Mouse (Mus musculus) heart, embryonic 11.5 days (tissue): ENCODE results near the gene Nap1l4. TPM values are rescaled to one million over a fixed set of nuclear protein-coding genes. Genes with fewer than 3 reads are reported as not detected.
A peak's percentile ranks its signal among the peaks of the same experiment; 100 is the strongest.
"Not testable (repeated sequence)": the region's sequence is repeated elsewhere in the genome, so short reads cannot be mapped to it uniquely, and the experiment has no call there.

Experiments used
- ATAC-seq: fragments of 200-750 bp; cut with Nextera tagmentation; replicated peaks from 2 replicates; pipeline ENCODE4 v1.8.0; 2017; ENCODE audit warnings: moderate library complexity; ENCODE audit not compliant: insufficient number of reproducible peaks, low FRiP score, low TSS enrichment
- H3K27ac ChIP-seq: fragments of 300-500 bp; sonication (generic); 2 replicates; pipeline ENCODE4 v1.5.1; 2014; ENCODE audit warnings: mild to moderate bottlenecking, low read depth, low read length
- H3K27me3 ChIP-seq: fragments of 300-500 bp; sonication (generic); 2 replicates; pipeline ENCODE4 v1.6.1; 2014; ENCODE audit warnings: mild to moderate bottlenecking, low read length, mixed read lengths; ENCODE audit not compliant: control insufficient read depth, insufficient read depth
- H3K36me3 ChIP-seq: fragments of 300-500 bp; sonication (generic); 2 replicates; pipeline ENCODE4 v1.6.1; 2014; ENCODE audit warnings: mild to moderate bottlenecking, low read length, moderate library complexity, mixed read lengths; ENCODE audit not compliant: control insufficient read depth, insufficient read depth
- H3K4me1 ChIP-seq: fragments of 300-500 bp; sonication (generic); 2 replicates; pipeline ENCODE4 v1.6.1; 2014; ENCODE audit warnings: low read length; ENCODE audit not compliant: control insufficient read depth, insufficient read depth
- H3K4me2 ChIP-seq: fragments of 300-500 bp; sonication (generic); 2 replicates; pipeline ENCODE4 v1.6.1; 2014; ENCODE audit warnings: mild to moderate bottlenecking, moderate library complexity
- H3K4me3 ChIP-seq: fragments of 300-500 bp; sonication (generic); 2 replicates; pipeline ENCODE4 v1.5.1; 2014; ENCODE audit warnings: low read depth, low read length
- H3K9ac ChIP-seq: fragments of 300-500 bp; sonication (generic); 2 replicates; pipeline ENCODE4 v1.6.1; 2014; ENCODE audit warnings: mild to moderate bottlenecking, low read depth, low read length, moderate library complexity
- H3K9me3 ChIP-seq: fragments of 300-500 bp; sonication (generic); replicated peaks from 2 replicates; pipeline ENCODE4 v1.6.1; 2016; ENCODE audit warnings: low read length; ENCODE audit not compliant: control insufficient read depth
- WGBS: fragments of 180-500 bp; shearing (Covaris S2); extraction: QIAGEN DNeasy Blood & Tissue Kit; methylation state at CpG from one replicate; pipeline ENCODE4 v1.1.7; 2014; ENCODE audit not compliant: insufficient replicate concordance; 5-methylcytosine and 5-hydroxymethylcytosine counted together
- polyA plus RNA-seq: library from polyadenylated mRNA; unstranded; fragments of >200 nt; fragmentation: Nextera tagmentation; extraction: Ambion mirVana; gene quantifications from 2 replicates; pipeline ENCODE4 v1.2.1, GENCODE M21; 2014

Nap1l4 gene
- polyA plus RNA-seq, 1 experiment from 2014 or later: 121 TPM

DNA sequence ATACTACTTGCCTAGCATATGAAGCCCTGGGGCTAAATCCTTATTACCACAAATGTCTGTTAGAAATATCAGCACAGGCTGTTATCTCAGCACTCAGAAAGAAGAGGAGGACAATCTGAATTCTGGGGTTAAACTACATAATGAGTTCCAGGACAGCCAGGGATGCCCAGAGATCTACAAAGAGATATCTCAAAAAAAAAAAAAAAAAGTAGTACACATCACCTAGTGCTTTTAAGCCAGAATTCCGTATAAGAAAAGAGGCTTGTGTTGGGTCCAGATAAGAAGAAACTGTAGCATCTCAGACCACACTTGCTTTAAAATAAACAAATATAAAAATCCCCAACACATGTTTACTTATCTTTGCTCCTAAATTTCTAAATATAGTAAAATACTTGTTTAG, 10.2 kb downstream of the Nap1l4 start:
- H3K9me3 ChIP-seq: no peaks in the 10 kb centered on the region
- H3K4me3 ChIP-seq: no peak overlapping the region
- 54% methylated on average over 1 of the region's 1 CpGs for WGBS
- H3K4me2 ChIP-seq: no peak overlapping the region
- no peaks in the 10 kb centered on the region for H3K27me3 ChIP-seq
- H3K36me3 ChIP-seq: peaks cover 23% of the 10 kb centered on the region
- H3K9ac ChIP-seq: no peak overlapping the region
- H3K4me1 ChIP-seq: peaks cover 6% of the 10 kb centered on the region; the same call in 1 of the 2 replicates
- no peak overlapping the region for H3K27ac ChIP-seq
- no peak for ATAC-seq

DNA sequence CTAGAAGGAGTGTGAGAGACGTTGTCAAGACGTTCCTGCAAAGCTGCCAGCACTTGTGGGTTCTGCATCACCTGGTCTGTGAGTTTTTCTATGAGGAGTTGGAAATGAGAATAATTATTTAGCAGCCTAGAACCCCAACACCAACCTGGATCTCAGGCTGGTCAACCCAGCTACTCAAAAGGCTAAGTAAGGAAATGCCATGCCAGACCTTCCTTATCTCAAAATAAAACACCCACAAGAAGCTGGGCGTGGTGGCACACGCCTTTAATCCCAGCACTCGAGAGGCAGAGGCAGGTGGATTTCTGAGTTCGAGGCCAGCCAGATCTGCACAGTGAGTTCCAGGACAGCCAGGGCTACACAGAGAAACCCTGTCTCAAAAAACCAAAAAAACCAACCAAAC, 10.7 kb downstream of the Nap1l4 start:
- ATAC-seq, H3K9ac ChIP-seq, H3K4me1 ChIP-seq, H3K27me3 ChIP-seq, H3K4me2 ChIP-seq, H3K27ac ChIP-seq, H3K4me3 ChIP-seq, H3K9me3 ChIP-seq: not testable (repeated sequence)
- peaks cover 23% of the 10 kb centered on the region for H3K36me3 ChIP-seq
- WGBS: 83% methylated on average over 6 of the region's 6 CpGs

DNA sequence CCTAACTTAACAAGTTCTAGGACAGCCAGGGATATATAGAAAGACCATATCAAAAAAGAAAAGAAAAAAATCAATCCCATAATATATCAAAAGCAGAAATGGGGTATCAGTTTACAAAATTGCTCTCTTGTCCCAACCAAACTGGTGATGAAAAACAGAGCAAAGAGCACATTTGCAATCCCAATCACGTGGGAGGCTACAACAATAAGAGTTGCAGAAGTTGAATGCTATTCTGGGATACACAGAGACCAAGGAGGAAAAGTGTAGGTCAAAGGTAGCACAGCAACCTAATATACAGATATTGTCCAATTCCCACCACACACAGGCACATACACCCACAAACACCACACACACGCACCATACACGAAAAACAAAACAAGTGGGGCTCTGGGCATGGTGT, 12.7 kb downstream of the Nap1l4 start:
- H3K4me3 ChIP-seq: no peak overlapping the region
- no peak overlapping the region for H3K9ac ChIP-seq
- peaks cover 6% of the 10 kb centered on the region; the same call in 1 of the 2 replicates for H3K4me1 ChIP-seq
- no peak overlapping the region for H3K27ac ChIP-seq
- H3K4me2 ChIP-seq: no peak overlapping the region
- H3K27me3 ChIP-seq: no peaks in the 10 kb centered on the region
- peaks cover 28% of the 10 kb centered on the region for H3K36me3 ChIP-seq
- no peak for ATAC-seq
- no peaks in the 10 kb centered on the region for H3K9me3 ChIP-seq
- 84% methylated on average over 3 of the region's 3 CpGs for WGBS

DNA sequence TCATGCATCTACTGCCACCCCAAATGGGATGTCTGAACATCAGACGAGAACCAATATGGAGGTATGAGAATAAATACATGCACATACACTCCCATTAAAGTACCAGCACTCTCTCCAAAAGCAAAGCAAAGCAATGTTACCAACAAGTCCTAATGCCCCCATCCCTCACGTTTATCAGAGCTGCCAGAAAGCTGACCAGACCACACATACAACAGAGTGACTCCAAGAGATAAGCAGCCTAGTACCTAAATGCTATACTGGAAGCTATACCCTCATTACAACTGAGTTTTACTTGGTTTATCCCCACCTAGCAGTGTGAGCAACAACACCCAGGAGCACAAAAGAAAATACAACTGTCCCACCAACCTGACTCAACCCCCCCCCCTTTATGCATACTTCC, 15.6 kb downstream of the Nap1l4 start:
- 68% methylated on average over 2 of the region's 2 CpGs for WGBS
- Histone ChIP-seq H3K36me3 (peaks cover 42% of the 10 kb centered on the region), H3K4me1 (no peaks in the 10 kb centered on the region), H3K9me3 (no peaks in the 10 kb centered on the region), H3K27me3 (no peaks in the 10 kb centered on the region), H3K27ac (peak overlapping the region; percentile 41), H3K9ac (no peak overlapping the region), H3K4me3 (no peak overlapping the region), H3K4me2 (no peak overlapping the region)
- ATAC-seq: peak; percentile 68; the same call in 1 of the 2 replicates

DNA sequence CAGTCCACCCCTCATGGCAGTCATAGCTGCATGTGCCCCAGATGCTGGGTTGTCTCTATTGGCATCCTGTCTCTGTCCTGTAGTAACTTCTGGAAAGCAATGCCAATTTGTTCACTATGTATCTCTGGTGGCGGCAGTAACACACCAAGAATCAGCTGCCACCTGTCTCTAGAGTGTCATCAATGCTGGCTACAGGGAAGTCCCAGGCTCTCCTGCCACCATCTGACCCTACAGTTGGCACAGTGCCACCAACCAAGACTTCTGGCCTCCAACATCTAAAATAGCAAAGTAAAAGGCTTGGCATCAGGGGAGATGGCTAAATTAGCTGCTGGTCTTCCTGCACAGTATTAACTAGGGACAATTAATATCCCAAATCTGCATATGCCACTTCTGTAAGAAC, 16.5 kb downstream of the Nap1l4 start:
- Histone ChIP-seq H3K9ac (no peak overlapping the region), H3K36me3 (peaks cover 41% of the 10 kb centered on the region), H3K4me3 (no peak overlapping the region), H3K4me2 (no peak overlapping the region), H3K9me3 (no peaks in the 10 kb centered on the region), H3K27ac (no peak overlapping the region), H3K4me1 (no peaks in the 10 kb centered on the region), H3K27me3 (no peaks in the 10 kb centered on the region)
- WGBS: 80% methylated on average over 1 of the region's 1 CpGs
- no peak for ATAC-seq

DNA sequence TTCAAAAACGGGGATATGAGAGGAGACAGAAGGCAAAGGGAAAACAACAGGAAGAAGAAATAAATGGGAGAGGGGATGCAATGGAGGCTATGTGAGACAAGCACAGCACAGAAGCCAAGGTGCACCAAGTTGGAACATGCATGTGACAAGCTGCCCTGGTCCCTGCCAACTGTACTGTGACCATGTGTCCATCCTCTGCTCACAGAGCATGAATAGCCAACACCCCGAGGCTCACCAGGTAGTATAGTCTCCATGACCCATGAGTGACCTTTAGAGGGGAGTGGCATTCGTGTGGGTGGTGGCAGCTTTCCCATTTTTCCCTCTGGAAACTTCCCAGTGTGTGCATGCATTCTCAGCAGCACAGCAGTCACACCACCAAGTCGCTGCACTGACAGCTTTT, 29.6 kb downstream of the Nap1l4 start:
- WGBS: 70% methylated on average over 4 of the region's 4 CpGs
- Histone ChIP-seq H3K27ac (no peak overlapping the region), H3K36me3 (peaks cover 37% of the 10 kb centered on the region)

DNA sequence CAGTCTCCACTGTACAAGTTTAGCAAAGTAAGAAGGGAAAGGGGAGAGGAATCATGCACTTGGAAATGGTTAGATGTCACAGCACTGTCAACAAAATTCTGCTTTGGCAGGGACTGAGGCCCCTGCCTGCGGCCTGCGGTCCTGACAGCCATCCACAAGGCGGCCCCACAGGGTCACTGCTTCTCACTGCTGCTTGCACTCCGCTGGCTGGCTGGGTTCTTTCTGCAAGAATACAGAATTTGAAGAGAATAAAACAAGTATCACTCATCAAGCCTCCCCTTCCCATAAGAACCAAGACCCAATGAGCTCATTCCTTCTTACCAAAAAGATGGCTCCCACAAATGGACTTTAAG, 34.5 kb downstream of the Nap1l4 start:
- H3K9ac ChIP-seq: no peak overlapping the region
- peaks cover 32% of the 10 kb centered on the region for H3K36me3 ChIP-seq
- WGBS: 92% methylated on average over 4 of the region's 4 CpGs
- no peak overlapping the region for H3K4me3 ChIP-seq
- ATAC-seq: no peak
- no peak overlapping the region for H3K4me2 ChIP-seq
- H3K9me3 ChIP-seq: no peaks in the 10 kb centered on the region
- H3K27ac ChIP-seq: no peak overlapping the region
- no peaks in the 10 kb centered on the region for H3K27me3 ChIP-seq
- H3K4me1 ChIP-seq: peaks cover 6% of the 10 kb centered on the region; the same call in 1 of the 2 replicates

More for the DNA sequence above, 29.6 kb downstream of the Nap1l4 start:
- Histone ChIP-seq H3K4me1 (no peaks in the 10 kb centered on the region), H3K27me3 (no peaks in the 10 kb centered on the region), H3K4me2 (no peak overlapping the region), H3K9ac (no peak overlapping the region), H3K4me3 (no peak overlapping the region), H3K9me3 (no peaks in the 10 kb centered on the region)
- no peak for ATAC-seq

DNA sequence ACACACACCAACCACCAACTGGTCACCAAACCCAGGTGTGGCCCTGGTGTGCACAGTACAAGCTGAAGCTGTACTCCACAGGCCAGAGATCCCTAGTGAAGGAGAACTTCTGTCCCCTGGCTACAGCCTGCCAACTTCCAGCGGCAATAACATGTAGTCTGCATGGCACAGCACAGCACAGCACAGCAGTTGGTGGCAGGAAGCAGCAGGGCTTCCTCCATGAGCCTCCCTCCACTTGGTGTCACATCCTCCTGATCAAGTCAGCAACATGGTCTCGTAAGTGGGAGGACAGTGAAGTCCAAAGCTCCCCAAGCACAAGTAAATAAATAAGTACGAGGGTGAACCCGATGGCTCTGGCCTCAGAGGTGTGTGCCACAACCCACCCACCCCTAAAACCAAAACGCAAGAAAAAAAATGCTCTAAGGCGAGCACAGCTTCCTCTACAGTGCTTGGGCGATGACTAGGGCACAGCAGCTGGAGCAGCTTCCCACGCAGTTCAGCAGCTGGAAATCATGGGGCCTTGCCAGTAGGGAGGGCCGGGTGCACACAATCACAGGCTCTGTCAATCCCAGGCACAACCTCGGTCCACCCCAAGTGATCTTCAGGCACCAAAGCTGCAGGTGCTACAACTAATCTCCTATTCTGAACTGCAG, 35.0 kb downstream of the Nap1l4 start:
- H3K4me2 ChIP-seq: no peak overlapping the region
- H3K4me3 ChIP-seq: no peak overlapping the region
- no peaks in the 10 kb centered on the region for H3K27me3 ChIP-seq
- peaks cover 6% of the 10 kb centered on the region; the same call in 1 of the 2 replicates for H3K4me1 ChIP-seq
- ATAC-seq: no peak
- 91% methylated on average over 10 of the region's 10 CpGs for WGBS
- no peak overlapping the region for H3K27ac ChIP-seq
- H3K9ac ChIP-seq: no peak overlapping the region
- peaks cover 28% of the 10 kb centered on the region for H3K36me3 ChIP-seq
- no peaks in the 10 kb centered on the region for H3K9me3 ChIP-seq

DNA sequence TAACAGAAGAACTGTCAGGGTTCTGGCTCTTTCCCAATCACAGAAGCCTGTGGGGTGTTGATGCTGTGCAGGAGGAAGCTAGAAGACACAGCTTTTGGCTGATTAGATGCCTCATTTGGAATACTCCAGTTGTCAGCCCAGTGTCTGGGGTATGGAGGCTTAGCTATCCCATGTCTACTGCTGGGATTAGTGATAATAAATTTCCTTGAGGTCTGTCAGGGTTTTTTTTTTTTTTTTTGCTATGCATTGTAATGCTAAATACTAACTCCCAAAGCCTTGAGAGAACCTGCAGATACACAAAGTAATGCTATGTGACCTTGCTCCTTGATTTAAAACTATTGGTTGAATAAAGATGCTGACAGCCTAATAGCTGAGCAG, 37.6 kb downstream of the Nap1l4 start:
- ATAC-seq: no peak
- no peak overlapping the region for H3K4me2 ChIP-seq
- H3K4me3 ChIP-seq: no peak overlapping the region
- no peak overlapping the region for H3K27ac ChIP-seq
- H3K27me3 ChIP-seq: no peaks in the 10 kb centered on the region
- peaks cover 6% of the 10 kb centered on the region; the same call in 1 of the 2 replicates for H3K4me1 ChIP-seq
- H3K9ac ChIP-seq: no peak overlapping the region
- peaks cover 16% of the 10 kb centered on the region for H3K36me3 ChIP-seq
- H3K9me3 ChIP-seq: no peaks in the 10 kb centered on the region
